8 mouse cellular contexts compared by ENCODE assay signal in the genomic region with DNA sequence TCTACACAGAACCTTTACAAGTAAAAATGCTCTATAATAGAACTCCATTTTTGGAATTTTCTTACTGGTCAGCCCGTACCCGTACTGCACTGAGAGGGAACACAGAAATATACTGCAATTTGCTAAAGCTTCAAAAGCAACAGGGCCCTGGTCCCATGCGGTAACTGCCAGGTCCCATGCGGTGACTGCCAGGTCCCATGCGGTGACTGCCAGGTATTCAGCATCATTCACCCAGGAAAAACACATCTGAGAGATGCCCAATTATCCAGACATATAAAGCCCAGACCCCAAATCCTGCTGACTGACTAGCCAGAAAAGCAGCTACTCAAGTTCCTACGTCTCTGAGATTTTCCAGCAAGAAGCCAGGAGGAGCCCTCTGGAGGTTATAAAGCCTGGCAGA. TPM values are rescaled to one million over a fixed set of nuclear protein-coding genes. Genes with fewer than 3 reads are reported as not detected.
DNase-seq lines count a peak whose midpoint lies in the region; ATAC-seq and TF ChIP-seq lines count a peak whose summit lies in the region.

No protein-coding gene starts in this region.

- 0 out of 2 replicates have a peak overlapping the region, but pooled peaks have one; percentile 47 for H3K9ac ChIP-seq in embryonic facial prominence, embryonic 15.5 days
- H3K9ac ChIP-seq in intestine, embryonic 16.5 days (ENCODE audit: low read depth, low read length) = peak overlapping the region; percentile 65
- 0 out of 2 replicates have a peak overlapping the region, but pooled peaks have one; percentile 2 for H3K9ac ChIP-seq in neural tube, embryonic 14.5 days (replicated peaks; ENCODE audit: low read depth, low read length)

- DNase-seq in left cerebral cortex, adult 2 months (ENCODE audit: extremely low spot score in 1 of 2, low spot score in 2 of 2) = no peak
- no peak for DNase-seq in left cerebral cortex, adult 8-10 months (ENCODE audit: low spot score in 2 of 2)
- no peak for DNase-seq in frontal cortex, postnatal 36 days (ENCODE audit: low spot score in 2 of 2)
- no peak for DNase-seq in kidney, postnatal 14 days
- DNase-seq in right cerebral cortex, adult 2 months (ENCODE audit: low spot score in 2 of 2) = no peak

- H3K27ac ChIP-seq in left cerebral cortex, adult 2 months = no peak overlapping the region; the same call in 1 of the 2 replicates
- no peak overlapping the region for H3K27ac ChIP-seq in embryonic facial prominence, embryonic 15.5 days (replicated peaks)
- H3K27ac ChIP-seq in intestine, embryonic 16.5 days (ENCODE audit: low read length) = peak overlapping the region; percentile 43; the same call in 1 of the 2 replicates
- H3K27ac ChIP-seq in neural tube, embryonic 14.5 days (ENCODE audit: low read depth, low read length) = no peak overlapping the region

- intact Hi-C loops in left cerebral cortex, adult 2 months (cut with DNase I) = loop anchor here (5.0 kb wide), 1 partner anchor 328 kb away; the partner anchor contains the start of gene Pdgfb

- peaks cover 54% of the 10 kb centered on the region for H3K4me1 ChIP-seq in embryonic facial prominence, embryonic 15.5 days
- H3K4me1 ChIP-seq in intestine, embryonic 16.5 days (ENCODE audit: control insufficient read depth, insufficient read depth, low read length) = peaks cover 44% of the 10 kb centered on the region
- peaks cover 42% of the 10 kb centered on the region for H3K4me1 ChIP-seq in neural tube, embryonic 14.5 days (ENCODE audit: control insufficient read depth, insufficient read depth, low read length)

- peak overlapping the region; percentile 73 for H3K4me2 ChIP-seq in embryonic facial prominence, embryonic 15.5 days (replicated peaks)
- H3K4me2 ChIP-seq in intestine, embryonic 16.5 days (ENCODE audit: low read depth, low read length) = peak overlapping the region; percentile 79
- H3K4me2 ChIP-seq in neural tube, embryonic 14.5 days (ENCODE audit: low read depth, low read length) = peak overlapping the region; percentile 71

- peak overlapping the region; percentile 88 for H3K4me3 ChIP-seq in left cerebral cortex, adult 2 months
- peak overlapping the region; percentile 94 for H3K4me3 ChIP-seq in embryonic facial prominence, embryonic 15.5 days (replicated peaks)
- peak overlapping the region; percentile 83 for H3K4me3 ChIP-seq in intestine, embryonic 16.5 days (ENCODE audit: low read length)
- H3K4me3 ChIP-seq in neural tube, embryonic 14.5 days (ENCODE audit: low read depth, low read length) = peak overlapping the region; percentile 13; the same call in 1 of the 2 replicates

- no peak for TF ChIP-seq CTCF in left cerebral cortex, adult 2 months (IDR thresholded peaks at IDR 0.05)

- no peaks in the 10 kb centered on the region for H3K9me3 ChIP-seq in embryonic facial prominence, embryonic 15.5 days (replicated peaks)
- no peaks in the 10 kb centered on the region for H3K9me3 ChIP-seq in intestine, embryonic 16.5 days (ENCODE audit: control insufficient read depth, low read length)
- no peaks in the 10 kb centered on the region for H3K9me3 ChIP-seq in neural tube, embryonic 14.5 days (ENCODE audit: control insufficient read depth, low read length)

- no peak for ATAC-seq in embryonic facial prominence, embryonic 15.5 days (ENCODE audit: insufficient number of reproducible peaks, low FRiP score, low TSS enrichment, low read depth)
- no peak for ATAC-seq in intestine, embryonic 16.5 days
- ATAC-seq in neural tube, embryonic 14.5 days (ENCODE audit: low read depth) = no peak

- 0 out of 2 replicates have a peak, but pooled peaks cover 7% of the 10 kb centered on the region for H3K36me3 ChIP-seq in embryonic facial prominence, embryonic 15.5 days
- no peaks in the 10 kb centered on the region for H3K36me3 ChIP-seq in intestine, embryonic 16.5 days (ENCODE audit: control insufficient read depth, insufficient read depth, low read length)
- no peaks in the 10 kb centered on the region for H3K36me3 ChIP-seq in neural tube, embryonic 14.5 days (ENCODE audit: control insufficient read depth, insufficient read depth, low read length)

- WGBS in embryonic facial prominence, embryonic 15.5 days = 71% methylated on average over 6 of the region's 6 CpGs
- WGBS in intestine, embryonic 16.5 days = 85% methylated on average over 6 of the region's 6 CpGs
- 85% methylated on average over 6 of the region's 6 CpGs for WGBS in neural tube, embryonic 14.5 days

- no peaks in the 10 kb centered on the region for H3K27me3 ChIP-seq in embryonic facial prominence, embryonic 15.5 days
- no peaks in the 10 kb centered on the region for H3K27me3 ChIP-seq in intestine, embryonic 16.5 days (replicated peaks; ENCODE audit: control insufficient read depth, insufficient read depth, low read length)
- H3K27me3 ChIP-seq in neural tube, embryonic 14.5 days (ENCODE audit: control insufficient read depth, insufficient read depth, low read length) = no peaks in the 10 kb centered on the region

RNA-seq across cellular contexts. Expression of gene Josd1, which starts 3.1 kb away (rescaled TPM):
- 10 to 100 TPM; 64.3 to 68.0 TPM for total RNA-seq in left cerebral cortex, adult 2 months (2021)
- 10 to 100 TPM; 56.0 to 62.3 (median 60.6) TPM for total RNA-seq in left cerebral cortex, adult 8-10 months (2022)
- 27.0 and 28.0 TPM in 2 replicates for polyA plus RNA-seq in embryonic facial prominence, embryonic 15.5 days (2015; fragmentation: Nextera tagmentation; extraction: Ambion mirVana)
- polyA plus RNA-seq in intestine, embryonic 16.5 days (2015; fragmentation: Nextera tagmentation; extraction: Ambion mirVana) = 14.1 and 17.0 TPM in 2 replicates
- 16.0 and 18.3 TPM in 2 replicates for polyA plus RNA-seq in neural tube, embryonic 14.5 days (2014; fragmentation: Nextera tagmentation; extraction: Ambion mirVana)

RNA-seq across cellular contexts. Expression of gene Gtpbp1, which starts 6.0 kb away (rescaled TPM):
- 10 to 100 TPM; 54.2 to 58.0 TPM for total RNA-seq in left cerebral cortex, adult 2 months (2021)
- 10 to 100 TPM; 48.5 to 60.5 (median 55.9) TPM for total RNA-seq in left cerebral cortex, adult 8-10 months (2022)
- polyA plus RNA-seq in embryonic facial prominence, embryonic 15.5 days (2015; fragmentation: Nextera tagmentation; extraction: Ambion mirVana) = 36.4 and 39.1 TPM in 2 replicates
- 24.5 and 25.3 TPM in 2 replicates for polyA plus RNA-seq in intestine, embryonic 16.5 days (2015; fragmentation: Nextera tagmentation; extraction: Ambion mirVana)
- polyA plus RNA-seq in neural tube, embryonic 14.5 days (2014; fragmentation: Nextera tagmentation; extraction: Ambion mirVana) = 37.5 and 41.2 TPM in 2 replicates

RNA-seq across cellular contexts. Expression of gene Tomm22, which starts 14.0 kb away (rescaled TPM):
- total RNA-seq in left cerebral cortex, adult 2 months (2021) = 10 to 100 TPM; 81.8 to 96.6 TPM
- total RNA-seq in left cerebral cortex, adult 8-10 months (2022) = 100 to 1,000 TPM in 2 of 4 experiments, 10 to 100 TPM in 2; 87.9 to 109 (median 103) TPM
- 207 and 210 TPM in 2 replicates for polyA plus RNA-seq in embryonic facial prominence, embryonic 15.5 days (2015; fragmentation: Nextera tagmentation; extraction: Ambion mirVana)
- polyA plus RNA-seq in intestine, embryonic 16.5 days (2015; fragmentation: Nextera tagmentation; extraction: Ambion mirVana) = 248 and 288 TPM in 2 replicates
- 253 TPM in 2 replicates for polyA plus RNA-seq in neural tube, embryonic 14.5 days (2014; fragmentation: Nextera tagmentation; extraction: Ambion mirVana)

RNA-seq across cellular contexts. Expression of gene Cby1, which starts 25.6 kb away (rescaled TPM):
- total RNA-seq in left cerebral cortex, adult 2 months (2021) = 10 to 100 TPM; 42.6 to 49.4 TPM
- total RNA-seq in left cerebral cortex, adult 8-10 months (2022) = 10 to 100 TPM; 42.9 to 48.2 (median 46.4) TPM
- polyA plus RNA-seq in embryonic facial prominence, embryonic 15.5 days (2015; fragmentation: Nextera tagmentation; extraction: Ambion mirVana) = 67.3 and 78.6 TPM in 2 replicates
- 37.1 and 37.2 TPM in 2 replicates for polyA plus RNA-seq in intestine, embryonic 16.5 days (2015; fragmentation: Nextera tagmentation; extraction: Ambion mirVana)
- polyA plus RNA-seq in neural tube, embryonic 14.5 days (2014; fragmentation: Nextera tagmentation; extraction: Ambion mirVana) = 78.0 and 85.6 TPM in 2 replicates

RNA-seq across cellular contexts. Expression of gene Fam227a, which starts 25.9 kb away (rescaled TPM):
- 10 to 100 TPM; 12.9 to 13.6 TPM for total RNA-seq in left cerebral cortex, adult 2 months (2021)
- 10 to 100 TPM; 10.4 to 11.4 (median 10.6) TPM for total RNA-seq in left cerebral cortex, adult 8-10 months (2022)
- 1.8 and 1.9 TPM in 2 replicates for polyA plus RNA-seq in embryonic facial prominence, embryonic 15.5 days (2015; fragmentation: Nextera tagmentation; extraction: Ambion mirVana)
- 0.60 and 0.72 TPM in 2 replicates for polyA plus RNA-seq in intestine, embryonic 16.5 days (2015; fragmentation: Nextera tagmentation; extraction: Ambion mirVana)
- polyA plus RNA-seq in neural tube, embryonic 14.5 days (2014; fragmentation: Nextera tagmentation; extraction: Ambion mirVana) = 6.1 and 7.8 TPM in 2 replicates

Comparison
In these comparisons a context has a peak if more than half of its experiments do, and no peak if none do; other contexts are left out.
1. H3K4me3 ChIP-seq: peak in every context shown above with its lines; median percentile 94 in embryonic facial prominence, embryonic 15.5 days; 88 in left cerebral cortex, adult 2 months; 83 in intestine, embryonic 16.5 days; 13 in neural tube, embryonic 14.5 days.
2. H3K9ac ChIP-seq: peak in every context shown above with its lines; median percentile 65 in intestine, embryonic 16.5 days; 47 in embryonic facial prominence, embryonic 15.5 days; 2 in neural tube, embryonic 14.5 days.